Mouse (Mus musculus): Measurements from ENCODE around the gene Gm16427. TPM values are rescaled to one million over a fixed set of nuclear protein-coding genes. Genes with fewer than 3 reads are reported as not detected.

Gene Gm16427
- not detected for total RNA-seq (2023)

GRCm38 (mm10) chr5:93540100-93540499 lies at the start of gene Gm16427:
Gene Gm16427, minus strand, starts transcription at chr5:93540200.

Other genes with a start within 250 kb of the Gm16427 start
- not detected for gene C87414, start 131.4 kb upstream of the Gm16427 start, total RNA-seq (2023)